In the genomic region with DNA sequence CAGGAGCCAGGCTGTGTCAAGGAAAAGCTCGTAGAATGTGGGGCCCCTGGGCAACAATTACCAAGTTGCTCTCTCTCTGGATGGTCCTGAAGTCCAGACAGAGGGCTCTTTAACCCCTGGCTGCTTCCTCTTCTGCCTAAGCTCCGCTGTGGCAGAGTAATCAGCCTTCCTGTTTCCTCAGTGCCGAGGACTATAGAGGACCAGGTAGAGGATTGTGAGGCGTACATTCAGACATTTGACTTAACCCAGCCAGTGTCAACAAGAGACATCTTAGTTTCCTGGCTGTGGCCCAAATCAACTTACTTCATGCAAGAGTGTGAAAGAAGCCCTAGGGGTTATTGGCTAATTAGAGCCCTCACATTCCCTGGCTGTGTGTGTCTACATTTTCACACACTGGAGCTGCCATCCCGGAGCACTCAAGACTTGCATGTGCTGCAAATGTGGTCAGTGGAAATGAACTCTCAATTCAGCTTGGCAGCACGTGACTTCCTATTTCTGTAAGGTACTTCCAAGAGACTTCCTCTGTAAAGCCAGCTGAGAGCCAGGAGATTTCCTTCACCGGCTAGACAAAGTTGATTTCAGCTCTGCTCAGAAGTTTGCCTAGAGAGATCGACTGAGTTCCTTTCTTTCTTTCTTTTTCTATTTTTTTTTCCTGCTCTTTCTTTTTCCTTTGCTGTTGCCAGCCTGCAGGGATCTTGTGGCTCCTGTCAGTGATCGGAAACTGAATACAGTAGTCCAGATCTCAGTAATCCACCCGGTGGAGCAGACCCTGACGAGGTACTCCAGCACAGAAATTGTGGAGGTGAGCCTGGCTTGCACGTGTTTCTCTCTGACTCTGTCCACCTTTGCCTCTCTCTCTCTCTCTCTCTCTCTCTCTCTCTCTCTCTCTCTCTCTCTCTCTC, we compare ENCODE assay signal across 8 mouse cellular contexts.
DNase-seq lines count a peak whose midpoint lies in the region; ATAC-seq and TF ChIP-seq lines count a peak whose summit lies in the region.

No protein-coding gene starts in this region.

- peak overlapping the region; percentile 43 for H3K4me3 ChIP-seq in embryonic facial prominence, embryonic 10.5 days
- peak overlapping the region; percentile 30 for H3K4me3 ChIP-seq in heart, postnatal 0 days (ENCODE audit: low read depth, low read length)
- H3K4me3 ChIP-seq in stomach, embryonic 16.5 days (replicated peaks; ENCODE audit: low read length), result peak overlapping the region; percentile 37

- peak; percentile 69 for ATAC-seq in heart, postnatal 0 days (ENCODE audit: insufficient read depth, low read depth)
- ATAC-seq in megakaryocyte, adult 5-6 weeks (ENCODE audit: poor library complexity, severe bottlenecking), result peak; percentile 78
- ATAC-seq in stomach, embryonic 16.5 days (ENCODE audit: insufficient read depth, low FRiP score), result peak; percentile 64; the same call in 1 of the 2 replicates

- H3K27ac ChIP-seq in embryonic facial prominence, embryonic 10.5 days (replicated peaks), result peak overlapping the region; percentile 86
- H3K27ac ChIP-seq in heart, postnatal 0 days (ENCODE audit: low read depth), result peak overlapping the region; percentile 46
- H3K27ac ChIP-seq in stomach, embryonic 16.5 days (ENCODE audit: low read length), result peak overlapping the region; percentile 45; the same call in 1 of the 2 replicates

- no peak overlapping the region; the same call in 1 of the 2 replicates for H3K9ac ChIP-seq in heart, postnatal 0 days (replicated peaks; ENCODE audit: low read depth, low read length)
- H3K9ac ChIP-seq in stomach, embryonic 16.5 days (ENCODE audit: low read length), result peak overlapping the region; percentile 63

- 13% methylated on average over 12 of the region's 12 CpGs for WGBS in embryonic facial prominence, embryonic 10.5 days
- WGBS in heart, postnatal 0 days, result 10% methylated on average over 12 of the region's 12 CpGs
- 13% methylated on average over 12 of the region's 12 CpGs for WGBS in stomach, embryonic 16.5 days

- DNase-seq in heart, adult 11 months, result peak; percentile 96
- no peak for DNase-seq in heart, postnatal 25 days (ENCODE audit: low spot score)
- DNase-seq in embryonic facial prominence, embryonic 10.5 days (ENCODE audit: low spot score), result peak; percentile 71
- DNase-seq in heart, postnatal 0 days (ENCODE audit: low spot score), result peak; percentile 71
- DNase-seq in kidney, postnatal 14 days, result peak; percentile 65
- no peak for DNase-seq in layer of hippocampus, postnatal 14 days (ENCODE audit: low spot score in 2 of 2)

- H3K9me3 ChIP-seq in embryonic facial prominence, embryonic 10.5 days, result no peaks in the 10 kb centered on the region
- H3K9me3 ChIP-seq in heart, postnatal 0 days (replicated peaks; ENCODE audit: control insufficient read depth, low read length), result no peaks in the 10 kb centered on the region
- H3K9me3 ChIP-seq in stomach, embryonic 16.5 days (replicated peaks; ENCODE audit: control insufficient read depth, low read length), result no peaks in the 10 kb centered on the region

- H3K4me2 ChIP-seq in heart, postnatal 0 days (ENCODE audit: low read depth, low read length), result peak overlapping the region; percentile 51
- H3K4me2 ChIP-seq in stomach, embryonic 16.5 days (ENCODE audit: low read depth, low read length), result peak overlapping the region; percentile 46

- TF ChIP-seq CTCF in heart, postnatal 0 days (IDR thresholded peaks at IDR 0.05; ENCODE audit: low read depth), result no peak

- no peaks in the 10 kb centered on the region for H3K27me3 ChIP-seq in embryonic facial prominence, embryonic 10.5 days (replicated peaks; ENCODE audit: low read depth, poor library complexity, severe bottlenecking)
- no peaks in the 10 kb centered on the region for H3K27me3 ChIP-seq in heart, postnatal 0 days (ENCODE audit: control insufficient read depth, insufficient read depth, low read length)
- H3K27me3 ChIP-seq in stomach, embryonic 16.5 days (ENCODE audit: control insufficient read depth, insufficient read depth, low read length), result no peaks in the 10 kb centered on the region

- no peaks in the 10 kb centered on the region for H3K36me3 ChIP-seq in embryonic facial prominence, embryonic 10.5 days (replicated peaks)
- no peaks in the 10 kb centered on the region for H3K36me3 ChIP-seq in heart, postnatal 0 days (replicated peaks; ENCODE audit: control insufficient read depth, insufficient read depth, low read length)
- H3K36me3 ChIP-seq in stomach, embryonic 16.5 days (ENCODE audit: control insufficient read depth, insufficient read depth, low read length), result no peaks in the 10 kb centered on the region

- intact Hi-C loops in heart, postnatal 25 days (cut with DNase I), result no loop called here

- peaks cover 57% of the 10 kb centered on the region for H3K4me1 ChIP-seq in embryonic facial prominence, embryonic 10.5 days
- peaks cover 27% of the 10 kb centered on the region for H3K4me1 ChIP-seq in heart, postnatal 0 days (ENCODE audit: control insufficient read depth, insufficient read depth)
- peaks cover 6% of the 10 kb centered on the region; the same call in 1 of the 2 replicates for H3K4me1 ChIP-seq in stomach, embryonic 16.5 days (ENCODE audit: control insufficient read depth, insufficient read depth, low read length)

- TF ChIP-seq EP300 in heart, postnatal 0 days (IDR thresholded peaks at IDR 0.05; ENCODE audit: low read depth), result no peak

Comparison
In these comparisons a context has a peak if more than half of its experiments do, and no peak if none do; other contexts are left out.
1. DNase-seq: peak in heart, adult 11 months (single experiment), embryonic facial prominence, embryonic 10.5 days (single experiment), heart, postnatal 0 days (single experiment) and kidney, postnatal 14 days (single experiment); none in heart, postnatal 25 days (single experiment) and layer of hippocampus, postnatal 14 days (0 of 2).
2. Peak in every context shown above with its lines, with median percentiles within 50 percentile points of each other: H3K27ac ChIP-seq, H3K4me3 ChIP-seq and ATAC-seq.